Mouse (Mus musculus): Measurements from ENCODE around the gene Kctd11. TPM values are rescaled to one million over a fixed set of nuclear protein-coding genes. Genes with fewer than 3 reads are reported as not detected.
A peak's percentile ranks its signal among the peaks of the same experiment; 100 is the strongest.

Gene Kctd11
- polyA plus RNA-seq, 1 experiment from 2014 or later, result 2.3 TPM

DNA sequence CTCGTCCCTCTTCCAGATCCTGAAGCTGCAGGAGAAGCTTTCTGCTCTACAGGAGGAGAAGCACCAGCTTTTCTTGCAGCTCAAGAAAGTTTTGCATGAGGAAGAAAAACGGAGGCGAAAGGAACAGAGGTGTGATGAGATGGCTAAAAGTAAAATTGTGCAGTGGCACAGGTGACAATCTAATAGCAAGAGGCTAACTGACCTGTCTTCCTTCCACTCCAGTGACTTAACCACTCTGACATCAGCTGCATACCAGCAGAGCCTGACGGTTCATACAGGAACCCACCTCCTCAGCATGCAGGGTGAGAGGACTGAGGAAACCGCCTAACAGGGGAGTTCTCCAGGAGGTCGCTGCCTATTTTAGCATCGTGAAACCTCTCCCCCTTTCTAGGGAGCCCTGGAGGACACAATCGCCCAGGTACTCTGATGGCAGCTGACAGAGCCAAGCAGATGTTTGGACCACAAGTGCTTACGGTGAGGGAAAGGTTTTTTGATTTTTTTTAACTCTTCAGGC, 33.8 kb upstream of the Kctd11 start:
- H3K4me3 ChIP-seq (ENCODE audit: low read depth, low read length), result peak overlapping the region; percentile 91
- H3K4me1 ChIP-seq (replicated peaks; ENCODE audit: control insufficient read depth, insufficient read depth, low read length), result peaks cover 16% of the 10 kb centered on the region
- peak overlapping the region; percentile 94; the same call in 1 of the 2 replicates for H3K9ac ChIP-seq (ENCODE audit: low read depth, low read length)
- H3K27me3 ChIP-seq (ENCODE audit: control insufficient read depth, insufficient read depth, low read length), result no peaks in the 10 kb centered on the region
- H3K9me3 ChIP-seq (ENCODE audit: control insufficient read depth, low read length), result no peaks in the 10 kb centered on the region
- 42% methylated on average over 9 of the region's 9 CpGs for WGBS
- peaks cover 34% of the 10 kb centered on the region for H3K36me3 ChIP-seq (ENCODE audit: control insufficient read depth, insufficient read depth, low read length)
- H3K27ac ChIP-seq (ENCODE audit: low read depth, low read length), result no peak overlapping the region; the same call in 1 of the 2 replicates
- DNase-seq (ENCODE audit: low spot score) (no peak), ATAC-seq (ENCODE audit: low FRiP score) (no peak)
- peak overlapping the region; percentile 92 for H3K4me2 ChIP-seq (replicated peaks; ENCODE audit: low read depth, low read length)

DNA sequence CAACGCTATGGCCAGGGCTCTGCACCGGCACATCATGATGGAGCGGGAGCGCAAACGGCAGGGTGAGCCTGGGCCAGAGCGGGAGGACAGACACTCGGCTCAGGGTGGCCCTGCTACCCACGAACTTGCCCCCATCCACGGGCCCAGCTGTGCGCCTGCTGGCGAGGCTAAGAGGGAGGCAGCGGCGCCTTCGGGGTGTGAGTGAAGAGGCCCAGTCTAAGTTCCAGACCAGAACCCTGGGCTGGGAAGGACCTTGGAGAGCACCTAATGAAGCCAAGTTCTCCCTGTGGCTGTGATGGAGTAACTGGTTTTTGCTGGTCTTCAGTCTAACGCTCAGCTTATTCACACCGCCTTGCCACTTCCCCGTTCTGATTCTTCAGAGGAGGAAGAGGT, 33.2 kb upstream of the Kctd11 start:
- H3K27me3 ChIP-seq (ENCODE audit: control insufficient read depth, insufficient read depth, low read length), result no peaks in the 10 kb centered on the region
- peaks cover 13% of the 10 kb centered on the region for H3K4me1 ChIP-seq (replicated peaks; ENCODE audit: control insufficient read depth, insufficient read depth, low read length)
- no peak for ATAC-seq (ENCODE audit: low FRiP score)
- H3K4me3 ChIP-seq (ENCODE audit: low read depth, low read length), result peak overlapping the region; percentile 91
- H3K9ac ChIP-seq (ENCODE audit: low read depth, low read length), result peak overlapping the region; percentile 94
- H3K9me3 ChIP-seq (ENCODE audit: control insufficient read depth, low read length), result no peaks in the 10 kb centered on the region
- 1% methylated on average over 17 of the region's 17 CpGs for WGBS
- H3K27ac ChIP-seq (ENCODE audit: low read depth, low read length), result peak overlapping the region; percentile 84
- H3K36me3 ChIP-seq (ENCODE audit: control insufficient read depth, insufficient read depth, low read length), result peaks cover 35% of the 10 kb centered on the region
- DNase-seq (ENCODE audit: low spot score), result no peak
- peak overlapping the region; percentile 92 for H3K4me2 ChIP-seq (replicated peaks; ENCODE audit: low read depth, low read length)

DNA sequence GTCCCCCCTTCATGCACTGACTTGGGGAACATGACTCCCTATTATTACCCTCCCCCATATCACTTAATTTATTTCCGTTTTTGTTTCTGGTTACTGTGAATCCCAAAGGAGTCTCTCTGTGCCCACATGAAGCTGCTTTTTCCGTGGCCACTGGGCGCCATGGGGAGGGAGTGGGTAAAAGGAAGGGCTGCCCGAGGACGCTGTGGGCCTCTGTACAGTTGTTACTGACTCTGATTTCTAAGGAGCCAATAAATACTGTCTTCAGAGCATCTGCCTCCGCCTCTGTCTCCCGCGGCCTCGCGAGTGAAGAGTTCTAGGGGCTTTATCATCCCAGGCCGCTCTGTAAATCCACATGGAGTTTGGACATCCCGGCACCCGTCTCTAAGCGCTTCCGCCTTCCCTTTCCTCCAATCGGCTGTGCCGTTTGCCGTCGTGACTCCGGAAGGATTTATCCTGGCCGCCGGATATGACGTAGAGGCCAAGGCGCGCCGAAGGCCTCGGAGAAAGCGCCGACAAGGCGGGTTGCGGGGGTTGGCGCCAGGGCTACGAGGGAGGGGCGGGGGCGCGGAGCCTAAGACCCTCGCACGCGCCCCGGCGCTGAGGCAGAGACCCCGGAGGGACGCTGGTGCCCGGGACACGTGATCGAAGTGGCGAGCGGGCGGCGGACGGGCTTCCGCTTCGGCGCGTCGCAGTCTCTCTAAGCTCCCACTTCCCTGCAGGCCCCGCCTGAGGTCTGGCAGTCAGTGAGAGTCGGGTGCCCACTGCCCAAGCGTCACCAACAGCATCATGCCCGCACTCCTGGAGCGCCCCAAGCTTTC, 32.6 kb upstream of the Kctd11 start, which contains the start of gene Gps2:
Gps2 (plus strand) TSS at position 335 of the 818 bp plus-strand sequence.
- Histone ChIP-seq H3K4me3 (ENCODE audit: low read depth, low read length) (peak within 1 kb of the TSS; percentile 91), H3K9me3 (ENCODE audit: control insufficient read depth, low read length) (no peaks in the 10 kb centered on the region), H3K27me3 (ENCODE audit: control insufficient read depth, insufficient read depth, low read length) (no peaks in the 10 kb centered on the region), H3K27ac (ENCODE audit: low read depth, low read length) (peak within 1 kb of the TSS; percentile 84), H3K4me2 (replicated peaks; ENCODE audit: low read depth, low read length) (peak within 1 kb of the TSS; percentile 92), H3K36me3 (ENCODE audit: control insufficient read depth, insufficient read depth, low read length) (peaks cover 35% of the 10 kb centered on the region), H3K4me1 (replicated peaks; ENCODE audit: control insufficient read depth, insufficient read depth, low read length) (peaks cover 11% of the 10 kb centered on the region), H3K9ac (ENCODE audit: low read depth, low read length) (peak within 1 kb of the TSS; percentile 94)
- WGBS, result 4% methylated on average over 56 of the region's 61 CpGs
- ATAC-seq (ENCODE audit: low FRiP score), result peak; percentile 90
- peak; percentile 96 for DNase-seq (ENCODE audit: low spot score)

DNA sequence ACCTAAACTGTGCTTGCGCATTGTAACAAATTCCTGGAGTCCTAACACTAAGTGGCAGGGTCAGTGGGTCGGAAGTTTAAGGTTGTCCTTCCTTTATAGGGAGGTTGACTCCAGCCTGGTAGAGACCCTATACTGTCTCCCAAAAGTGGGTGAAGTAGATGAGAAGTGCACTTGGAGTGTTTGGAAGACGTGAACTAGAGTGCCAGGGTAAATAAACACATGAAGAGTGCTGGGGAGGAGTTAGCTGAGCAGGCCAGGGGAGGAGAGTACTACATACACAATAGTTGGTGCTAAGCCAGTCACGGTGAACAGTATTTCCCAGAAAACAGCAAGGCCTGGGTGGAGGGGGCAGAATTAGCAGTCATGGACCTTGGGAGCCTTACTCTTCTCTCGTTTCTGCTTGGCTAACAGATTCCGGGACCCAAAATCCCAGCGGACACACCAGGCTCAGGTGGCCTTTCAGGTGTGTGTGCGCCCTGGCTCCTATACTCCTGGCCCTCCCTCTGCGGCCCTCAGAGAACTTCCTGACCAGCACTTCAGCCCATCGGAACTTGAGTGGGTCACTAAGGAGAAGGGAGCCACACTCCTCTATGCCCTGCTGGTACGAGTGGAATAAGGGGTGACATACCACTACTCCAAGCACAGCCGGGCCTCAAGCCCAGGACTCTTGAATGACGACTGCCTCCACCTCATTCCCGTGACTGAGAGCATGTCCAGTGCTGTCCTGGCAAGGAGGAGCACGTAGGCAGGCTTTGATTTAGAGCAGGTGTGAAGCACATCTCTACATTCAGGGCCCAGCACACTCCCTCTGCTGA, 31.7 kb upstream of the Kctd11 start:
- no peaks in the 10 kb centered on the region for H3K9me3 ChIP-seq (ENCODE audit: control insufficient read depth, low read length)
- ATAC-seq (ENCODE audit: low FRiP score) (no peak), DNase-seq (ENCODE audit: low spot score) (no peak)
- no peaks in the 10 kb centered on the region for H3K27me3 ChIP-seq (ENCODE audit: control insufficient read depth, insufficient read depth, low read length)
- peak overlapping the region; percentile 91 for H3K4me3 ChIP-seq (ENCODE audit: low read depth, low read length)
- H3K9ac ChIP-seq (ENCODE audit: low read depth, low read length), result peak overlapping the region; percentile 94
- H3K4me1 ChIP-seq (replicated peaks; ENCODE audit: control insufficient read depth, insufficient read depth, low read length), result peaks cover 11% of the 10 kb centered on the region
- H3K36me3 ChIP-seq (ENCODE audit: control insufficient read depth, insufficient read depth, low read length), result peaks cover 37% of the 10 kb centered on the region
- H3K4me2 ChIP-seq (replicated peaks; ENCODE audit: low read depth, low read length), result peak overlapping the region; percentile 92
- WGBS, result 78% methylated on average over 15 of the region's 15 CpGs
- 0 out of 2 replicates have a peak overlapping the region, but pooled peaks have one; percentile 36 for H3K27ac ChIP-seq (ENCODE audit: low read depth, low read length)

DNA sequence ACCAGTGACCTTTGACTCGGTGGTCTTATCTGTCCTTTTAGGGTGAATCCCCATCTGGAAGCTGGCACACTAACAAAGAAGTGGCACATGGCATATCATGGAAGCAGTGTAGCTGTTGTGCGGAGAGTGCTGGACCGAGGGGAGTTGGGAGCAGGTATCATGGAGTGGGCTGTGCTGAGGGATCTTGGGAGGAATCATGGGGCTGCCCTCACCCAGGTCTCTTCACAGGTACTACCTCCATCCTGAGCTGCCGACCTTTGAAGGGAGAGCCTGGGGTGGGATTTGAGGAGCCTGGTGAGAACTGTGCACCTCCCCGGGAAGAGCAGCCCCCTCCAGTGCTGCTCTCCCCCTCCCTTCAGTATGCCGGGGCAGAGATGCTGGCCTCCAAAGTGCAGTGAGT, 30.5 kb upstream of the Kctd11 start:
- Histone ChIP-seq H3K27me3 (ENCODE audit: control insufficient read depth, insufficient read depth, low read length) (no peaks in the 10 kb centered on the region), H3K4me1 (replicated peaks; ENCODE audit: control insufficient read depth, insufficient read depth, low read length) (peaks cover 11% of the 10 kb centered on the region), H3K9me3 (ENCODE audit: control insufficient read depth, low read length) (no peaks in the 10 kb centered on the region), H3K27ac (ENCODE audit: low read depth, low read length) (no peak overlapping the region), H3K4me3 (ENCODE audit: low read depth, low read length) (no peak overlapping the region), H3K9ac (ENCODE audit: low read depth, low read length) (no peak overlapping the region), H3K36me3 (ENCODE audit: control insufficient read depth, insufficient read depth, low read length) (peaks cover 35% of the 10 kb centered on the region), H3K4me2 (replicated peaks; ENCODE audit: low read depth, low read length) (no peak overlapping the region)
- DNase-seq (ENCODE audit: low spot score) (no peak), ATAC-seq (ENCODE audit: low FRiP score) (no peak)
- WGBS, result 92% methylated on average over 6 of the region's 6 CpGs

DNA sequence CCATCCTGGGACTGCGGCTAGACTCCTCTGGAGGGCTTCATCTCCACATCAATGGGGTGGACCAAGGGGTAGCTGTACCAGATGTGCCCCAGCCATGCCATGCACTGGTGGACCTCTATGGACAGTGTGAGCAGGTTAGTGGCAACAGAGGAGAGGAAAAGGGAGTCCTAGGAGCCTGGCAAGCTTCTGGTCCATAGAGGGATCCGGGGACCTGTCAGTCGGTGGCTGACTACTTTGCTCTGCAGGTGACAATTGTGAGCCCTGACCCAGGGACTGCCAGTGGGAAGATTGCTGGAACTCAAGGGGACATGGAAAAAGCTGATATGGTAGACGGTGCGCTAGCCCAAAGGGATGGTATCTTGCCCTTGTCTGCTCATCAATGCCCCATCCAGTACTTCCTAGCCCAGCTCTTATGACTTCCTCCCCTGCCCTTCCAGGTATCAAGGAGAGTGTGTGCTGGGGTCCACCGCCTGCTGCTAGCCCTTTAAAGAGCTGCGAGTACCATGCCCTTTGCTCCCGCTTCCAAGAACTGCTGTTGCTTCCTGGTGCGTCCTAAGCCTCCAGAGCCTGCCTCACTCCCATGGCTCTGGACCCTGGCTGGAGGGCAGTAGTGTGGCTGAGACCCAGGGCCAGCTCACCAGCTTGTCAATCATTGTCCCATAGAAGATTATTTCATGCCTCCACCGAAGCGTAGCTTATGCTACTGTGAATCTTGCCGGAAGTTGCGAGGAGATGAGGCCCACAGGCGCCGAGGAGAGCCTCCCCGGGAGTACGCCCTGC, 29.8 kb upstream of the Kctd11 start:
- DNase-seq (ENCODE audit: low spot score) (no peak), ATAC-seq (ENCODE audit: low FRiP score) (no peak)
- H3K4me1 ChIP-seq (replicated peaks; ENCODE audit: control insufficient read depth, insufficient read depth, low read length), result peaks cover 11% of the 10 kb centered on the region
- no peak overlapping the region for H3K27ac ChIP-seq (ENCODE audit: low read depth, low read length)
- no peak overlapping the region for H3K4me3 ChIP-seq (ENCODE audit: low read depth, low read length)
- no peaks in the 10 kb centered on the region for H3K9me3 ChIP-seq (ENCODE audit: control insufficient read depth, low read length)
- 91% methylated on average over 17 of the region's 17 CpGs for WGBS
- no peak overlapping the region for H3K4me2 ChIP-seq (replicated peaks; ENCODE audit: low read depth, low read length)
- peaks cover 34% of the 10 kb centered on the region for H3K36me3 ChIP-seq (ENCODE audit: control insufficient read depth, insufficient read depth, low read length)
- no peaks in the 10 kb centered on the region for H3K27me3 ChIP-seq (ENCODE audit: control insufficient read depth, insufficient read depth, low read length)
- H3K9ac ChIP-seq (ENCODE audit: low read depth, low read length), result no peak overlapping the region

DNA sequence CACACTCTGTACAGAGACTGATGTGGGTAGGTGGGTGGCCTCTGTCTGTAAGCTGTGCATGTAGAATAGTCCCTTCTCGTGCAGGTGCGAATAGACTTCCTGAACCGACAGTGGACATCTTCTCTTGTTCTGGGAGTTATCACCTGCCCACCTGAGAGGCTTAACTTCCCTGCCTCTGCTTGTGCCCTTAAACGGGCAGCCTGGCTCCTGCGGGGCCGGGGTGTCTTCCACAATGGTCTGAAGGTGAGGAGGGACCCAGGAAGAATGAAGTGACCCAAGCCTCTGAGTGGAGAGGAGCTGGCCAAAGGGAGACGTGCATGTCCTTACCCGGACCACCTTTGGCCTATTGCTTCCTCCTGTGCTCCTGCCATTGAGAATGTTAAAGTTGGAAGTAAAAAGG, 29.0 kb upstream of the Kctd11 start:
- Histone ChIP-seq H3K9ac (ENCODE audit: low read depth, low read length) (no peak overlapping the region), H3K4me1 (replicated peaks; ENCODE audit: control insufficient read depth, insufficient read depth, low read length) (peaks cover 10% of the 10 kb centered on the region; the same call in 1 of the 2 replicates), H3K4me3 (ENCODE audit: low read depth, low read length) (no peak overlapping the region), H3K36me3 (ENCODE audit: control insufficient read depth, insufficient read depth, low read length) (peaks cover 36% of the 10 kb centered on the region), H3K9me3 (ENCODE audit: control insufficient read depth, low read length) (no peaks in the 10 kb centered on the region), H3K27me3 (ENCODE audit: control insufficient read depth, insufficient read depth, low read length) (no peaks in the 10 kb centered on the region), H3K4me2 (replicated peaks; ENCODE audit: low read depth, low read length) (no peak overlapping the region), H3K27ac (ENCODE audit: low read depth, low read length) (no peak overlapping the region)
- WGBS, result 95% methylated on average over 8 of the region's 8 CpGs
- ATAC-seq (ENCODE audit: low FRiP score), result no peak
- DNase-seq (ENCODE audit: low spot score), result no peak

DNA sequence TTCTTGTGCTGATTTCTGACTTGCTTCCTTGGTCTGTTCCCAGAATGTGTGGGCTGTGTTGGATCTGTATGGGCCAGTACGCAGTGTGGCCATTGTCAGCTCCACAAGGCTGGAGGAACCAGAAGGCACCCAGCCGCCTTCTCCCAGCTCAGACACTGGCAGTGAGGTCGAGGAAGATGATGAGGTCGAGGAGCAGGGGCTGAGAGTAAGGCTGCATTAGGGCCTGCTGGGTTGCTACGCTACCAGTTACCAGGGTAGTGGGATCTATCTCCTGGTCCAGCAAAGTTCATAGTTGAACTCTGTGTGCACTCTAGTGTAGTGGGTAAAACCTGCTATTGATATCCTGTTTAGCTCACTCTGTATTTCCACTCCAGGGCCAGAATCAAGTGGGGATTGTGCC, 28.0 kb upstream of the Kctd11 start:
- WGBS, result 86% methylated on average over 5 of the region's 5 CpGs
- DNase-seq (ENCODE audit: low spot score) (no peak), ATAC-seq (ENCODE audit: low FRiP score) (no peak)
- Histone ChIP-seq H3K9me3 (ENCODE audit: control insufficient read depth, low read length) (no peaks in the 10 kb centered on the region), H3K27me3 (ENCODE audit: control insufficient read depth, insufficient read depth, low read length) (no peaks in the 10 kb centered on the region), H3K27ac (ENCODE audit: low read depth, low read length) (no peak overlapping the region), H3K4me2 (replicated peaks; ENCODE audit: low read depth, low read length) (no peak overlapping the region), H3K4me1 (replicated peaks; ENCODE audit: control insufficient read depth, insufficient read depth, low read length) (0 out of 2 replicates have a peak, but pooled peaks cover 3% of the 10 kb centered on the region), H3K36me3 (ENCODE audit: control insufficient read depth, insufficient read depth, low read length) (peaks cover 40% of the 10 kb centered on the region), H3K9ac (ENCODE audit: low read depth, low read length) (no peak overlapping the region), H3K4me3 (ENCODE audit: low read depth, low read length) (no peak overlapping the region)

Data from hindbrain, embryonic 11.5 days (tissue).